Mouse (Mus musculus) neural tube, embryonic 12.5 days (tissue): ENCODE results near the gene Cdk19. TPM values are rescaled to one million over a fixed set of nuclear protein-coding genes. Genes with fewer than 3 reads are reported as not detected.
"Not testable (repeated sequence)": the region's sequence is repeated elsewhere in the genome, so short reads cannot be mapped to it uniquely, and the experiment has no call there.

ENCODE experiments used
- ATAC-seq: fragments of 200-750 bp; cut with Nextera tagmentation; 2 replicates; pipeline ENCODE4 v1.8.0; 2017; ENCODE audit warnings: low read depth, mild to moderate bottlenecking, moderate TSS enrichment, moderate library complexity; ENCODE audit not compliant: low FRiP score
- H3K27ac ChIP-seq: fragments of 300-500 bp; sonication (generic); 2 replicates; pipeline ENCODE4 v1.5.1; 2016
- H3K27me3 ChIP-seq: fragments of 300-500 bp; sonication (generic); replicated peaks from 2 replicates; pipeline ENCODE4 v1.6.1; 2016; ENCODE audit warnings: mild to moderate bottlenecking
- H3K36me3 ChIP-seq: fragments of 300-500 bp; sonication (generic); 2 replicates; pipeline ENCODE4 v1.6.1; 2016; ENCODE audit warnings: mild to moderate bottlenecking
- H3K4me1 ChIP-seq: fragments of 300-500 bp; sonication (generic); 2 replicates; pipeline ENCODE4 v1.6.1; 2016
- H3K4me2 ChIP-seq: fragments of 300-500 bp; sonication (generic); replicated peaks from 2 replicates; pipeline ENCODE4 v1.6.1; 2016; ENCODE audit warnings: mild to moderate bottlenecking
- H3K4me3 ChIP-seq: fragments of 300-500 bp; sonication (generic); 2 replicates; pipeline ENCODE4 v1.5.1; 2016
- H3K9ac ChIP-seq: fragments of 300-500 bp; sonication (generic); 2 replicates; pipeline ENCODE4 v1.6.1; 2016; ENCODE audit warnings: mild to moderate bottlenecking
- H3K9me3 ChIP-seq: fragments of 300-500 bp; sonication (generic); 2 replicates; pipeline ENCODE4 v1.6.1; 2016; ENCODE audit warnings: mild to moderate bottlenecking
- WGBS: fragments of 180-500 bp; shearing (Covaris S2); methylation state at CpG from one replicate; pipeline ENCODE4 v1.1.7; 2016; 5-methylcytosine and 5-hydroxymethylcytosine counted together
- polyA plus RNA-seq: library from polyadenylated mRNA; unstranded; fragments of >200 nt; fragmentation: Nextera tagmentation; extraction: Ambion mirVana; gene quantifications from 2 replicates; pipeline ENCODE4 v1.2.1, GENCODE M21; 2016

Gene Cdk19
- polyA plus RNA-seq, 1 experiment from 2014 or later: 12.9 TPM

DNA sequence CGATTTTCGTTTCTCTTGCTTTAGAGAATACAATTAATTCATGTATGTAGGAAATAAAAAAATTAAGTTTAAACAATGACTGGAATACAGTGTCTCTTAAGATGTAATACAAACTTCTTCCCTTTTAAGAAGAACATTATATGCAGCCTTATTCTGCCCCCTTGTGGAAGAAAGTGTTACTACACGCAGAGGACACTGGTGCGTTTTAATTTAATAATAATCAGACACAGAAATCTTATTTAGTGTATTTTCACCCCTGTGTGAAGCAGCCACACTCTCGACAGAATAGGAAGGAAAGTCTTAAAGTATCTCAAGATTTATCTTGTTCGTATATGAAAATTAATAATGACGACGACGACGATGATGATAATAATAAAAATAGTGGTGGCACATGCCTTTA is 185.6 kb downstream of the Cdk19 start:
- Histone ChIP-seq H3K4me2 (no peak overlapping the region), H3K27me3 (no peaks in the 10 kb centered on the region), H3K4me3 (no peak overlapping the region), H3K9me3 (no peaks in the 10 kb centered on the region), H3K36me3 (no peaks in the 10 kb centered on the region), H3K4me1 (peaks cover 8% of the 10 kb centered on the region), H3K9ac (no peak overlapping the region), H3K27ac (no peak overlapping the region)
- 30% methylated on average over 10 of the region's 10 CpGs for WGBS
- no peak for ATAC-seq

DNA sequence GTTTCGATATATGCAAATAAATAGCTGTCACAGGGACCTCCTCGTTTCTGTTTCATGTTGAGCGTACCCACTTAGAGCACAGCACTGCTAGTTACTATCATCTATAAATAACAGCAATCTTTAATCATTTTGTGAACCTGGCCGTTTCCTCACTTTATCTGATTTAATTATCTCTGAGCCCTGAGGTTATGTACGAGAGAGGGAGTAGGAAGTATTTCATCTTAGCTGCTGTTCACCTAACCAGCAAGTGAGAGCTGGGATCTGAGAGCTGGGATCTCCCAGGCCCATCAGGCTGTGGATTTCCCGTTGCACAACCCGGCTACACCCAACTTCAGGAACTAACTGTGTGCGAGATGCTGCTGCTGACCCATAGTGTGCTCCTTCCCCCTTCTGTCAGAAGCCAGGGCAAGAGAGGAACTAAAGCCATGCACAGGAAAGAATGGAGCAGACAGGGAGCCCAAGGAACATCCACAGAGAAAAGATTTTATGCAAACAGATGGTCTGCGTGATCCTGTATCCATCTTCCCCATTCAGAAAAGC is 186.3 kb downstream of the Cdk19 start:
- ATAC-seq: no peak
- WGBS: 79% methylated on average over 9 of the region's 9 CpGs
- H3K9ac ChIP-seq: no peak overlapping the region

DNA sequence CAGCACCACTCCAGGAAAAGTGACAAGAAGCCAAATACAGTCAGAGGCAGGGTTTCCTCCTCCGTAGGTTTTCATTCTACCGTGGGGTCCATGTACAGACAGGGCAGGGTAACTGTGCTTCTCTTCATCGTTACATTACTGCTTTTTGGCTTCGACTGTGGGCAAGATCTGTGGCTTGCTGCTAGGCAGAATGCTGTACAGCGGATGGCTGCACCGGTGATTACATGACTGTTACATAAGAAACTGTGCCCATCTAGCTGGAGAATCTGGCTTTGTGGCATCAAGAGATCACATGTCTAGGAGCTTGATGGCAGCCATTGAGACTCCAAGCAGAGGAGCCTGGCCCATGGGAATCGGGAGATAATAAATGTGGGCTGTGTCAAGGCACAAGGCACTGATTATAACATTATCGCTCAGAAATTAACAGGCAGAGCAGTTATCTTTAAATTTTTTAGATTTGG is 187.0 kb downstream of the Cdk19 start:
- Histone ChIP-seq H3K27me3 (no peaks in the 10 kb centered on the region), H3K27ac (no peak overlapping the region), H3K36me3 (no peaks in the 10 kb centered on the region), H3K9ac (no peak overlapping the region), H3K4me2 (no peak overlapping the region), H3K9me3 (no peaks in the 10 kb centered on the region), H3K4me1 (peaks cover 3% of the 10 kb centered on the region), H3K4me3 (no peak overlapping the region)
- 84% methylated on average over 8 of the region's 8 CpGs for WGBS
- ATAC-seq: no peak

More for the DNA sequence above, 186.3 kb downstream of the Cdk19 start:
- no peaks in the 10 kb centered on the region for H3K27me3 ChIP-seq
- no peaks in the 10 kb centered on the region for H3K36me3 ChIP-seq
- H3K27ac ChIP-seq: no peak overlapping the region
- H3K4me2 ChIP-seq: no peak overlapping the region
- no peak overlapping the region for H3K4me3 ChIP-seq
- no peaks in the 10 kb centered on the region for H3K9me3 ChIP-seq
- H3K4me1 ChIP-seq: peaks cover 8% of the 10 kb centered on the region

DNA sequence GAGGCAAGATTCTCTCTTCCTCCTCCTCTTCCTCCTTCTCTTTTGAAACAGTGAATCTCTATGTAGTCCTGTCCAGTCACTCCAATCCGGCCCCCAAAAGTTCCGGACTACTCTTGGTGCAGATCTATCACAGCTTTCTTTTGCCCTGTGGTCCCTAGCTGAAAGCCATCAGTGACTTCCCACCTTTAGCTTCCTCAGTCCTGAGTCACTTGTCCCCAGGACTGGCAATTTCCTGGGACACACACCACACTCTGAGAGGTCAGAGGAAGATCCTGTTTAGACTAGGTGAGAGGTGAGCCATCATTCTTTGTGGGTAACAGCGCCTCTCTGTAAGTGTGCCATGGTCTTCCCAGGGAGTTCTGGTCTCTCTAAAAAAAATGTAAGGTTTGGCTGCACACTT is 187.6 kb downstream of the Cdk19 start:
- Histone ChIP-seq H3K4me1 (no peaks in the 10 kb centered on the region; the same call in none of the 2 replicates), H3K4me3 (no peak overlapping the region), H3K9ac (no peak overlapping the region), H3K36me3 (no peaks in the 10 kb centered on the region), H3K4me2 (no peak overlapping the region), H3K27me3 (no peaks in the 10 kb centered on the region), H3K9me3 (no peaks in the 10 kb centered on the region), H3K27ac (no peak overlapping the region)
- WGBS: 83% methylated on average over 3 of the region's 3 CpGs
- no peak for ATAC-seq

DNA sequence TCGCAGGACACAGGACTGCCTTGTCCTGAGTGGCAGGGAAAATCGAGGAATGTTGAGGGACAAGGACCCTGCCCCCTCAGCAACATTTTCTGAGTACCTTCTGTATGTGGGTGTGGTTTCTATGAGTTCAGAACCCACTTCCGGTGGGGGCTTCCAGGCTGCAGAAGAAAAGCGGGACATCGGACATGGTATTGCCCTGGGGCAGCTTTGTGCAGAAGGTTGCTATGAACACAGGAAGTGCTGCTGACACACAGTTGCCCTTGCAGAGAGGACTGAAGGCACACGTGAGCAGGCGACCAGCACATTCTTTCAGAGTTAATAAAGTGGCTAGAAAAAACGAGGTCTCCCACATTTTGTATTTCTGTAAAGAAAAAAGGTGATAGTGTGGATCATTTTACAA is 188.2 kb downstream of the Cdk19 start:
- Histone ChIP-seq H3K4me1 (no peaks in the 10 kb centered on the region; the same call in 1 of the 2 replicates), H3K4me3 (no peak overlapping the region), H3K27ac (no peak overlapping the region), H3K4me2 (no peak overlapping the region), H3K9me3 (no peaks in the 10 kb centered on the region), H3K36me3 (no peaks in the 10 kb centered on the region), H3K27me3 (no peaks in the 10 kb centered on the region), H3K9ac (no peak overlapping the region)
- 59% methylated on average over 8 of the region's 8 CpGs for WGBS
- ATAC-seq: no peak

DNA sequence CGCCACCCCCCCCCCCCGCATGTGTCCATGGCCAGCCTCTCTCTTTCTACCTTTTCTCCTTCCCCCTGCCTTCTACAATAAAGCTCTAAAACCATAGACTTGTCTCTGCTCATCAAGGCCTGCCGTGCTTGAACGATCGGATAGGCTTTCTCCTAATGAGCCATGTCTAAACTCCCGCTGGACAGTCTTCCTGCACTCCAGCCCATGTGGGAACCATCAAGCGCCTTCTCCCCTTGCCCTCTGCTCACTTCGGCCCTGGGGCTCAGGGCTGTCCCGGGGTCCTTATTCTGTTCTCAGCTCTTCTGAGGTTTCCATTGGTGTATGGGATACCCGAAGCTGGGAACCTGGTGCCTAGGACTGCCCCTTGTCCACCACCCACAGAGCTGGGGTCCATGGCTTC is 189.3 kb downstream of the Cdk19 start:
- Histone ChIP-seq H3K9ac (no peak overlapping the region), H3K27me3 (no peaks in the 10 kb centered on the region), H3K4me1 (no peaks in the 10 kb centered on the region; the same call in 1 of the 2 replicates), H3K36me3 (no peaks in the 10 kb centered on the region), H3K4me2 (no peak overlapping the region), H3K9me3 (0 out of 2 replicates have a peak, but pooled peaks cover 4% of the 10 kb centered on the region), H3K4me3 (no peak overlapping the region), H3K27ac (no peak overlapping the region)
- no peak for ATAC-seq
- WGBS: 39% methylated on average over 8 of the region's 10 CpGs

DNA sequence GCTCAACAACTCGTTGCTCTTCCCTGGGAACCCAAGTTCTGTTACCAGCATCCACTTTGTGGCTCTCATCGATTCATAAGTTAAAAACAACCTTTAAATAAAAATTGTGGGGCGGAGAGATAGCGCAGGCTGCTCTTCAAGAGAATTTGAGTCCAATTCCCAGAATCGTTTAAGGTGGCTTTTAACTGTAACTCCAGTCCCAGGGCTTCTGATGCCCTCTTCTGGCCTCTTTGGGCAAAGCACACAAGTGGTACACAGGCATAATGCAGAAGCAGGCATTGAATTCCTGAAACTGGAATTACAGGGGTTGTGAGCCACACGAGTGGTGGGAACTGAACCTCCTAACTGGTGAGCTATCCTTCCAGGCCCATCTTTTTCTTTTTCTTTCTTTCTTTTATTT is 190.3 kb downstream of the Cdk19 start:
- WGBS: 68% methylated on average over 6 of the region's 6 CpGs
- 0 out of 2 replicates have a peak, but pooled peaks cover 4% of the 10 kb centered on the region for H3K9me3 ChIP-seq
- no peak for ATAC-seq
- H3K27ac ChIP-seq: no peak overlapping the region
- H3K4me1 ChIP-seq: no peaks in the 10 kb centered on the region
- H3K4me3 ChIP-seq: no peak overlapping the region
- H3K9ac ChIP-seq: no peak overlapping the region
- H3K36me3 ChIP-seq: no peaks in the 10 kb centered on the region
- H3K27me3 ChIP-seq: no peaks in the 10 kb centered on the region
- no peak overlapping the region for H3K4me2 ChIP-seq

DNA sequence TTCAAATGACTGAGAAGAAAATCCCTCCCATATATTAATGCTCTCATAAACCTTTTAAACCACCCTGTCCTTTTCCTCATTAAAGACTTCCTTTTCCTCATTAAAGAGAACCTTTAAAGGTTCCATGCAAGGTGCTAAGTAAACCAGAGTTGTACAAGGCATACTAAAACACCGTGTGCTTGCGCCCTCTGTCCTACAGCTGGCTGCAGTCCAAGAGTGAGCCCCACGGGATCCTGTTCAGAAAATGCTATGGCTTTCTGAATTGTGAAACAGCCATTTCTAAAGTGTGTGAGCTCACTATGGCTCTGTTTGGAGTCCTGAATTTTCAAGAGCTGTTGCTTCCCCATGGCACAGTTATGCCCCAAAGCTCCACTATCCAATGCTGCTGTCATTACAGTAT is 191.3 kb downstream of the Cdk19 start:
- Histone ChIP-seq H3K4me2 (no peak overlapping the region), H3K4me3 (no peak overlapping the region), H3K27ac (no peak overlapping the region), H3K9ac (no peak overlapping the region), H3K4me1 (no peaks in the 10 kb centered on the region), H3K36me3 (no peaks in the 10 kb centered on the region), H3K27me3 (no peaks in the 10 kb centered on the region), H3K9me3 (0 out of 2 replicates have a peak, but pooled peaks cover 4% of the 10 kb centered on the region)
- WGBS: 82% methylated on average over 3 of the region's 3 CpGs
- no peak for ATAC-seq

DNA sequence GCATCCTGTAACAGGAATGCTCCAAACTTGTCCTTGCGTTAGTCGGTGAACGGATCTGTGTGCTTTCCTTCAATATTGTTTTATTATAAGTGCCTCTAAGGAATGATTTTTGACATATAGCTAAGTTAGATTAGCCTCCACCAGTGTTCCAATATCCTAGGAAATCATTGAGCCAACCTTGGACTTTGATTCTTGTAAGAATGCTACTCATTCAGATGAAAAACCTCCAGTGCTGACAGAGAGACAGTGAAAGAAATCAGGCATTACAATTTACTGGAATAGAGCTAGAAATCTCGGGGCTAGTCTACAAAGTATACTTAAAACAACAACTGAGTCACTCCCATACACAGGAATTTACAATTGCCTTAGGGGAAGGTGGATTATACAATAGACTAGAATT is 193.2 kb downstream of the Cdk19 start:
- WGBS: 94% methylated on average over 4 of the region's 4 CpGs

More for the DNA sequence above, 193.2 kb downstream of the Cdk19 start:
- H3K4me3 ChIP-seq, H3K9ac ChIP-seq, H3K27me3 ChIP-seq, H3K9me3 ChIP-seq, ATAC-seq, H3K4me2 ChIP-seq, H3K36me3 ChIP-seq, H3K27ac ChIP-seq, H3K4me1 ChIP-seq: not testable (repeated sequence)

Other genes starting within 250 kb of the Cdk19 start
- gene Slc16a10, start 197.3 kb upstream of the Cdk19 start, polyA plus RNA-seq: 4.5 and 5.0 TPM in 2 replicates
- 70.2 and 85.2 TPM in 2 replicates for gene Rpf2, start 92.5 kb upstream of the Cdk19 start, polyA plus RNA-seq
- gene Gtf3c6, start 81.5 kb upstream of the Cdk19 start, polyA plus RNA-seq: 120 and 139 TPM in 2 replicates
- gene Amd1, start 37.4 kb upstream of the Cdk19 start, polyA plus RNA-seq: 50.5 and 52.4 TPM in 2 replicates
- gene Slc22a16, start 230.8 kb downstream of the Cdk19 start, polyA plus RNA-seq: not detected in 2 replicates